Mouse (Mus musculus): ENCODE data around the gene Catsperz.

Catsperz gene

DNA sequence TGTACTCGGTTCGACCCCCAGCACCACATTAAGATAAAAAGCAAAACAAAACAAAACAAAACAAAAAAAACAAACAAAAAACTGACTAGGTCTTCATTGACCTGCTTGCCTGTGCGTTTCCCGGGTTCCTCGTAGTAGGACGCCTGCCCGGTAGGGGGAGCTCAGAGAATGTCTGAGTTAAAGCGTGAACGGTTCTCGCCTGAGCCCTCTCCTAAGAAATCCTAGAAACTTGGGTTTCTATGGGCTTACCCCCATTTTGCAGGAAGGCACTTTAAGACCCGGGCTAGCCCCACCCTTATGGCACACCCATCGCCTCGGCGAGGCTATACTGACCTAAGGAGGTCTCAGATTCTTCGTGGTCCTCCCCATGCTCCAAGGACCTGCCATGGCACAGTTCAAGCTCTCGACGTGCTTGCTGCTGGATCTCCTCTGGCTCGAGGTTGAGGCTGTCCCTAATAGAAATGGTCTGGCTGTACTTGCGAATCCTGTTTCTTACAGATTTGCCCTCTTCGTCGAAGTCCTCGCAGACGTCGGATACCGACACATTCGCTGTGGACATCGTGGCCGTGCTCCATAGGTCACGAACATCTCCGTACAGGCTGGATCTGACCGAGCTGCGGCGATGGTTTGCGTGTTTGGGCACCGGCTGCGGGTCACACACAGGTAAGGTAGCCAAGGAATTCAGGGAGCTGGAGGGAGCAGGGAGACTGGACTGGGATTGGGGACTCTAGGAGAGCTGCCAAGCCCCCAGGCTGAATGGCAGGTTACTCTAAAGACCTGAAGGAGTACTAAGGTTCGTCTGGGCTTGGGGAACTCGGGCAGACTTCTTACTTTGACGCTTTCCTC lies 496 bp downstream of the Catsperz start:
- peak; percentile 82 for DNase-seq (ENCODE audit: low read depth, low spot score)

- no peak for DNase-seq (ENCODE audit: low read depth, low spot score)
Observed at GRCm38 (mm10) chr19:6922901-6923735, 2.1 kb downstream of the Catsperz start.

- peak; percentile 100 for DNase-seq (ENCODE audit: low read depth, low spot score)
Observed at GRCm38 (mm10) chr19:6921647-6922567, 3.3 kb downstream of the Catsperz start, which contains the start of gene Esrra. TSS of gene Esrra (minus strand) at chr19:6921813.

GRCm38 (mm10) chr19:6920741-6921636 lies 4.2 kb downstream of the Catsperz start:
- DNase-seq (ENCODE audit: low read depth, low spot score) = peak; percentile 77

- DNase-seq (ENCODE audit: low read depth, low spot score) = no peak
Observed at GRCm38 (mm10) chr19:6919876-6920740, 5.1 kb downstream of the Catsperz start.

DNA sequence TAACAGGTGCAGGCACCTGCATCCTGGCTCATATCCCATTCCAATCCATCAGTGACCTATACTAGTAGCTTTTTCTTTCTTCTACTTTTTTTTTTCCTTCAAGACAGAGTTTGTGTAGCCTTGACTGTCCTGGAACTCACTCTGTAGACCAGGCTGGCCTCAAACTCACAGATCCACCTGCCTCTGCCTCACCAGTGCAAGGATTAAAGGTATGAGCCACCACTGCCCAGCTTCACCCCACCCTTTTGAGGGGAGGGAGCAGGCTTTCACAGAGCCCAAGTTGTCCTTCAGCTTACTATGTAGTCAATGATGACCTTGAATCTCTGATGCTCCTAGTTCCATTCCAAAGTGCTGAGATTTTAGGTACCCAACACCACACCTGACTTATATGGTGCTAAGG lies 5.7 kb downstream of the Catsperz start:
- no peak for DNase-seq (ENCODE audit: low read depth, low spot score)

GRCm38 (mm10) chr19:6918321-6918720 lies 6.9 kb downstream of the Catsperz start:
- DNase-seq (ENCODE audit: low read depth, low spot score) = no peak

- DNase-seq (ENCODE audit: low read depth, low spot score) = no peak
Observed at GRCm38 (mm10) chr19:6916496-6916895, 8.7 kb downstream of the Catsperz start.

GRCm38 (mm10) chr19:6915276-6915675 lies 9.9 kb downstream of the Catsperz start:
- no peak for DNase-seq (ENCODE audit: low read depth, low spot score)

GRCm38 (mm10) chr19:6914540-6914939 lies 10.6 kb downstream of the Catsperz start:
- DNase-seq (ENCODE audit: low read depth, low spot score) = no peak

GRCm38 (mm10) chr19:6913991-6914390 lies 11.2 kb downstream of the Catsperz start:
- DNase-seq (ENCODE audit: low read depth, low spot score) = no peak

DNA sequence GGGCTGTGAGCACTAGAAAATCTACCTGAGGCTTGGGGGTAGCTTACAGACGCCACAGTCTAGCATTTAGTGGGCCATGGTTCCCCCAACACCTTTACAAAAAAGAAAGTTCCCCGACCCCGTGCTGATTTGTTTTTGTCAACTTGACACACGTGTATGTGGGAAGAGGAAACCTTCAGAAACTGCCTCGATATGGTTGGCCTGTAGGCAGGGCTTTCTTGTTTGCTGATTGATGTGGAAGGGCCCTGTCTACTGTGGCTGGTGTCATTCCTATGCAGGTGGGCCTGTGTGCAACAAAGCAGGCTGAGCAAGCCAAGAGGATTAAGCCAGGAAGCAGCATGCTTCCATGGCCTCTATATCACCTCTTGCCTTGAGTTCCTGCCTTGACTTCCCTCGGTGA lies 12.1 kb downstream of the Catsperz start:
- DNase-seq (ENCODE audit: low read depth, low spot score) = no peak

- no peak for DNase-seq (ENCODE audit: low read depth, low spot score)
Observed at GRCm38 (mm10) chr19:6912205-6912970, 12.8 kb downstream of the Catsperz start.

- no peak for DNase-seq (ENCODE audit: low read depth, low spot score)
Observed at GRCm38 (mm10) chr19:6911101-6912074, 13.8 kb downstream of the Catsperz start.

- peak; percentile 73 for DNase-seq (ENCODE audit: low read depth, low spot score)
Observed at GRCm38 (mm10) chr19:6910306-6910705, 14.9 kb downstream of the Catsperz start.

- peak; percentile 95 for DNase-seq (ENCODE audit: low read depth, low spot score)
Observed at GRCm38 (mm10) chr19:6909507-6910289, 15.5 kb downstream of the Catsperz start, which contains the start of the genes Trmt112 and Prdx5. TSS of gene Trmt112 (plus strand) at chr19:6909698. TSS of gene Prdx5 (minus strand) at chr19:6910106.

GRCm38 (mm10) chr19:6909021-6909420 lies 16.2 kb downstream of the Catsperz start:
- DNase-seq (ENCODE audit: low read depth, low spot score) = no peak

Data from ZHBTc4 (cell line).